Mouse (Mus musculus) testis, adult 2 months (tissue): Measurements from ENCODE around the gene Dlk1. TPM values are rescaled to one million over a fixed set of nuclear protein-coding genes. Genes with fewer than 3 reads are reported as not detected.

Experiments
- H3K27ac ChIP-seq: fragments of 200-500 bp; 2 replicates; pipeline ENCODE4 v1.5.1; 2012; ENCODE audit warnings: low read depth, low read length; ENCODE audit not compliant: control insufficient read depth, insufficient read depth
- H3K27me3 ChIP-seq: fragments of 200-500 bp; 2 replicates; pipeline ENCODE4 v1.6.1; 2012; ENCODE audit warnings: mild to moderate bottlenecking, low read length, moderate library complexity; ENCODE audit not compliant: control insufficient read depth, insufficient read depth
- H3K36me3 ChIP-seq: fragments of 200-500 bp; 2 replicates; pipeline ENCODE4 v1.6.1; 2012; ENCODE audit warnings: mild to moderate bottlenecking, low read length; ENCODE audit not compliant: control insufficient read depth, insufficient read depth
- H3K4me1 ChIP-seq: fragments of 200-500 bp; 2 replicates; pipeline ENCODE4 v1.6.1; 2012; ENCODE audit warnings: low read length; ENCODE audit not compliant: control insufficient read depth, insufficient read depth
- H3K4me3 ChIP-seq: fragments of 200-500 bp; 2 replicates; pipeline ENCODE4 v1.5.1; 2012; ENCODE audit warnings: low read depth, mild to moderate bottlenecking, low read length, moderate library complexity, mixed read lengths; ENCODE audit not compliant: control insufficient read depth
- CTCF ChIP-seq: fragments of 200-500 bp; IDR thresholded peaks from 2 replicates; pipeline ENCODE4 v1.5.1; 2012; ENCODE audit warnings: low read depth, mild to moderate bottlenecking, inconsistent platforms, low read length, moderate library complexity; ENCODE audit not compliant: control insufficient read depth, insufficient read depth, insufficient replicate concordance
- POLR2A ChIP-seq: fragments of 200-500 bp; IDR thresholded peaks from 2 replicates; pipeline ENCODE4 v1.6.1; 2012; ENCODE audit warnings: low read depth, mild to moderate bottlenecking, inconsistent platforms, low read length, moderate library complexity; ENCODE audit not compliant: control insufficient read depth
- polyA plus RNA-seq: library from polyadenylated mRNA; depleted of rRNA; stranded (reverse); fragments of >200 nt; gene quantifications from 2 replicates; pipeline ENCODE4 v1.2.3, GENCODE M21; 2012

Dlk1 gene
- polyA plus RNA-seq, 1 experiment = 1.5 TPM

DNA sequence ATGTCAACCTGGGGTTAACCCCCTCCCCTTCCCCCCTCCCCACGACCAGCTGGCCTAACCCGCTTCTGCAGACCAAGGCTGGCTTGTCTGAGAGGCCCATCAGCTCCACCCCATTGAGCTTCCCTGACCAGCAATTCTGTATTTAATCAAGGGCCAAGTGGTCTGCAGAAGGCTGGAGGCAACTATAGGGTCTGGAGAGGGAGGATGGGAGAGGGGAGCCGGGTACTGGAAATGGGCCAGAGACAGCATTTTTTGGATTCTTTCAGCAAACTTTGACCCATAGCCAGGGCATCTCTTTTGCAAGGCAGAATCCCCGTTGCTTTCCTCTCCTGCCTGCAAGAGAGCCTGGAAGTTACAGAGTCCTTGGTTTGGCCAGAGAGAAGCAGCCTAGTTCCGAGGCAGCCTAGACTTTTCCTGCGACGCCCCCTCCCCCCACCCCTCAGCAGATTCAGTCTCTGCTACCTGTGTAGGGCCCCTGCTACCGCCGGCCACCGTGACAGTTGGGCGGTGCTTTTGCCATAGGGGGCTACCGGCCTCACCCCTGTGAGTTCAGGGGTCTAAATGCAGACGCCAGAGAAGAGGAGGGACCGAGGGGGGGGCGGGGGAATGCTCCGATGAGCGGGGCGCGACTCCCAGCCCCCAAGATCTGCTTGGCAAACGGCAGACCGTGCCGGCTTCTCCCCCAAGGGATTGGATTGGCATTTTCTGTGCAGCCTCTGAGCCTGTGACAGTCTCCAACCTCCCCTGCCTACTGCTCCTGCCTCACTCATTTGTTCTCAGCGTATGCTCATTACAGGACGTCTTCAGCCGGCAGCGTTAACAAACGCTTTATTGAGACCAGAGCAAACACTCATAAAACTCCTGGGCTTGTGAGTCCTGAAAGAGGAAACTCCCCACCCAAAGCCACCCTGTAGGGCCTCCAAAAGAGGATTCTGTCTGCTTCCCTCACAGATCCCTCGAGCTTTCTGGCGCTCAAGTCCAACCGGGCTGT, 2.9 kb upstream of the Dlk1 start:
- H3K36me3 ChIP-seq = no peaks in the 10 kb centered on the region
- H3K4me1 ChIP-seq = peaks cover 20% of the 10 kb centered on the region
- no peak overlapping the region for H3K4me3 ChIP-seq
- H3K27me3 ChIP-seq = no peaks in the 10 kb centered on the region
- no peak overlapping the region for H3K27ac ChIP-seq
- TF ChIP-seq CTCF (no peak), POLR2A (no peak)

DNA sequence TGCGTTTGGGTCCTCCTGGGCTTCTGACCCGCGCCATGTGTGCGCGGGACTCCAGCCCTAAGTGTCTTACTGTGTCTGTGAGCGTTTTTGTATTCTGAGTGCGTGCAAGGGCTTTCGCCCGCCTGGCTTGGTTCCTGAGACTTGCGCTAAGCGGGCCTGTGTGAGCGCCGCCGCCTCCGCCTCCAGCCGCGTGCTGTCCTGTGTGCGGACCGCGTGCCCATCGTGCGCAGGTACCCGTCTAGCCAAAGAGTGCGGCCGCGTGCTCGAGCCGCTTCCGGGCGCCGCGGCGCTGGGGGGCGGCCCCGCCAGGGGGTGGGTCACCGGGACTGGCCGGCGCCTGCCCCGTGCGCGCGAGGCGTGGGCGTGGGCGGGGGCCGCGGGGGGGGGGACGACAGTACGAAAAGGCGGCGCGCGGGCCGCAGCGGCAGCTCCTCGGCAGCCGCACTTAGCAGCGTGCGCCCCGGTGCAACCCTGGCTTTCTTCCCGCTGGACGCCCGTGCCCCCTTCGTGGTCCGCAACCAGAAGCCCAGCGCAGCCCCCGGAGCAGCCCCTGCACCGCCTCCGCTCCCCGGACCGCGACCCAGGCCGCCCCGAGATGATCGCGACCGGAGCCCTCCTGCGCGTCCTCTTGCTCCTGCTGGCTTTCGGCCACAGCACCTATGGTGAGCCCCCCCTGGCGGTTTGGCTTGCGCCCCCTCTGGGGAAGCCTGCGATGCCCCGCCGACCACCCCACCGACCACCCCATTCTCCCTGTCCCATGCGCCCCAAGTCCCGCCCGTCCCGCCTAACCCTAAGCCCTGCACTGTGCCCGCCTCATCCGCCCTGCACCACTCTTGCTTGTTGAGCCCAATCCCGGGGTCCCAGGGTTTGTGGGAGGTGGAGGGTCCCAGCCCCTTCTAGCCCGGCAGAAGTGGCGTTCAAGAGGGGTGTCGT, 708 bp downstream of the Dlk1 start:
- peaks cover 18% of the 10 kb centered on the region for H3K4me1 ChIP-seq
- no peaks in the 10 kb centered on the region for H3K36me3 ChIP-seq
- H3K27me3 ChIP-seq = no peaks in the 10 kb centered on the region
- H3K4me3 ChIP-seq = peak overlapping the region; percentile 40
- TF ChIP-seq CTCF = no peak
- no peak for TF ChIP-seq POLR2A
- H3K27ac ChIP-seq = no peak overlapping the region

DNA sequence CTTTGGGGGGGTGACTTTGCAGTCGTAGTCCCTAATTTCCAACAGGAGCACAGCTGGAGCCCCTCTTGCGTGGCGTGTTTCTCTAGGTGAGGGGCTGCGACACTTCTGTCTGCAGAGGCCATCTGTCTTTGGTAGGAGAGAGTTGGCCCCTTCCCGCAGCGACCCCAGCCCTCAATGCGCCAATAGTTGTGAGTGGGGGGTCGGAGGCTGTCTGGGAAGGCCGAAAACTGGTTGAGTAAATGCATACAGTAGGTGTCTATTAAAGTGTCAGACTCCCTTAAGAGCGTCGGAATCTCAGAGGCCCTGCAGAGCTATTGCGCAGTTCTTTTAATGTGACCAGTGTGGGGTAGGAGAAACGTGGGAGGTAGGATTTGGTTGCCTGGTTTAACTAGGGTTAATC, 1.5 kb downstream of the Dlk1 start:
- Histone ChIP-seq H3K36me3 (no peaks in the 10 kb centered on the region), H3K27ac (no peak overlapping the region), H3K4me3 (no peak overlapping the region), H3K27me3 (no peaks in the 10 kb centered on the region), H3K4me1 (peaks cover 18% of the 10 kb centered on the region)
- TF ChIP-seq CTCF = no peak
- TF ChIP-seq POLR2A = no peak

DNA sequence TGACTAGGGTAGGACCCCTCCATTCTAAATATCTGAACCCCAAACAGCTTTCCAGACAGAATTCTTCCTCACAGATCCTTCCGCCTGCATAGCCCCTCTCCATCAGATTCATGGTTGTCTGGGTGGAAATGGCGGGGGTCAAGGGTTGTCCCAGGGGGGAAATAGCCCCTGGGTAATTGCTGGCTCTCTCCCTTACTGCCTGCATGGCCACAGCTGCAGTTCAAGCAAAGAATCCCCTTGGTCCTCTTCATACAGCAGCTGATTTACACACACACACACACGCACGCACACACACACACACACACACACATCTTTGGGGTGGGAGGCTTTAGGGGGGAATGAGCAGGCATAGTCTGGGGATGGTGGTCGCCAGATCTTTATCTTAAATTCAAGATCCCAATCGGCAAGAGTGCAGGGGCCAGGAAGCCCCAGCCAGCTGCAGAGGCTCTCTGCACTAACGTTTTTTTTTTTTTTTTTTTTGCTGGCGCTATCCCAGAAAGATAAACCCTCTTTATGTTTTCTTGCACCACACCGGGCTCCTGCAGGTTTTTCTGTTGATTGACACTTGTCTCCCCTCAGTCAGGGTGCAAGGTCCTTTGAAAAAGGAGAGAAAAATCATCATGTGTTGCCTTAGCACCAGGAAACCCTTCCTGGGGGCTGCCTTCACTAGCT, 4.0 kb downstream of the Dlk1 start:
- Histone ChIP-seq H3K36me3 (no peaks in the 10 kb centered on the region), H3K27me3 (no peaks in the 10 kb centered on the region), H3K4me3 (no peak overlapping the region), H3K4me1 (peaks cover 8% of the 10 kb centered on the region), H3K27ac (no peak overlapping the region)
- no peak for TF ChIP-seq POLR2A
- TF ChIP-seq CTCF = no peak

DNA sequence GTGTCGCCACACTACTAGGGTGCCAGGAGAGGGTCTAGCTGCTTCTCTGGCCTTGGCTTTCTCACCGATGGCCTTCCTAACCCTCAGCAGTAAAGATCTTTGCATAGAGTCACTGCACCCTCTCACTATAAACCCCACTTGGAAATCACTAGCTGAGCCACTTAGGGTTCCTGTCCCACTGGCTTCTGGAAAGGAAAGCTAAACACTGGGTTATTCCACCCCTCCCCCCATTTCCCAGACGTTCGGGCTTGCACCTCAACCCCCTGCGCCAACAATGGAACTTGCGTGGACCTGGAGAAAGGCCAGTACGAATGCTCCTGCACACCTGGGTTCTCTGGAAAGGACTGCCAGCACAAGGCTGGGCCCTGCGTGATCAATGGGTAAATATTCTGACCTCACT, 5.2 kb downstream of the Dlk1 start:
- H3K4me1 ChIP-seq = peaks cover 6% of the 10 kb centered on the region
- no peaks in the 10 kb centered on the region for H3K27me3 ChIP-seq
- no peak overlapping the region for H3K27ac ChIP-seq
- TF ChIP-seq CTCF = no peak
- no peak for TF ChIP-seq POLR2A
- no peaks in the 10 kb centered on the region for H3K36me3 ChIP-seq
- no peak overlapping the region for H3K4me3 ChIP-seq

DNA sequence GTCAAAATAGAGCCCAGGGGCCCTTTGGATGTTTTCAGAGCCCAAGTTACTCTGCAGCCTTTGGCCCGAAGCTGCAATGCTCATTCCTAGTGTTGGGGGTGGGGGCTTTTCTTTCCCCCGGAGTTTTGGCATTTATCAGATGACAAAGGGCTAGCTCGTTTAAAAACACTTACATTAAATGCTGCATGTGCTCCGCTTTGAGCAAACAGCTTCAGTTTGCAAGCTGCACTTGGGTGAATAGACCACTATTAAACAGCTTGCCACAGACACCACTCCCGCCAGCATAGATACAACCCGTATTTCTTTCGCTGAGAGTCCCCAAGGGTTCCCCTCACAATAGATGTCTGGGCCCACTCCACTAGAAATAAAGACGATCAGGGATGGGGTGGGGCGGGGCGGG, 6.3 kb downstream of the Dlk1 start:
- TF ChIP-seq CTCF (no peak), POLR2A (no peak)

More for the DNA sequence above, 6.3 kb downstream of the Dlk1 start:
- H3K27ac ChIP-seq = no peak overlapping the region
- H3K27me3 ChIP-seq = no peaks in the 10 kb centered on the region
- H3K36me3 ChIP-seq = no peaks in the 10 kb centered on the region
- no peak overlapping the region for H3K4me3 ChIP-seq
- H3K4me1 ChIP-seq = no peaks in the 10 kb centered on the region; the same call in 1 of the 2 replicates
